ENCODE assay signal across 16 mouse cellular contexts in genomic region chr3:87946541-87946860, GRCm38 (mm10). TPM values are rescaled to one million over a fixed set of nuclear protein-coding genes. Genes with fewer than 3 reads are reported as not detected.
A peak's percentile ranks its signal among the peaks of the same experiment; 100 is the strongest.
DNase-seq lines count a peak whose midpoint lies in the region; ATAC-seq and TF ChIP-seq lines count a peak whose summit lies in the region.
"Had no signal": no experiment of that assay in that cellular context is flagged by ENCODE, and none has a peak within 500 bp of the region (broad histone marks: within the 10 kb centered on the region; RNA-seq: fewer than 3 reads in every experiment).

No protein-coding gene starts in this region.

- TF ChIP-seq POLR2A in heart, adult 2 months (IDR thresholded peaks at IDR 0.05; ENCODE audit: insufficient read depth, low read depth, low read length): no peak

- WGBS in heart, embryonic 12.5 days: 54% methylated on average over 1 of the region's 1 CpGs
- WGBS in heart, adult 2 months: 40% methylated on average over 1 of the region's 1 CpGs
- WGBS in neural tube, embryonic 12.5 days: 7% methylated on average over 1 of the region's 1 CpGs
- WGBS in hindbrain, embryonic 12.5 days: 10% methylated on average over 1 of the region's 1 CpGs
- WGBS in midbrain, embryonic 15.5 days: 19% methylated on average over 1 of the region's 1 CpGs

- no peak for ATAC-seq in heart, embryonic 12.5 days (ENCODE audit: insufficient number of reproducible peaks, low FRiP score)
- no peak for ATAC-seq in neural tube, embryonic 12.5 days (ENCODE audit: low FRiP score, low read depth)
- ATAC-seq in hindbrain, embryonic 12.5 days (ENCODE audit: low FRiP score): no peak
- ATAC-seq in midbrain, embryonic 15.5 days (replicated peaks): no peak

- intact Hi-C loops in heart, adult 2 months (cut with DNase I): no loop called here

- peaks cover 14% of the 10 kb centered on the region for H3K36me3 ChIP-seq in heart, embryonic 12.5 days
- H3K36me3 ChIP-seq in heart, adult 2 months (ENCODE audit: control insufficient read depth, insufficient read depth, low read length): no peaks in the 10 kb centered on the region
- peaks cover 13% of the 10 kb centered on the region for H3K36me3 ChIP-seq in neural tube, embryonic 12.5 days
- H3K36me3 ChIP-seq in hindbrain, embryonic 12.5 days: peaks cover 15% of the 10 kb centered on the region
- peaks cover 4% of the 10 kb centered on the region; the same call in 1 of the 2 replicates for H3K36me3 ChIP-seq in midbrain, embryonic 15.5 days (replicated peaks)

- H3K79me2 ChIP-seq in heart, adult 2 months (replicated peaks; ENCODE audit: control insufficient read depth, insufficient read depth, low read length): no peaks in the 10 kb centered on the region

- no peak overlapping the region for H3K9ac ChIP-seq in heart, embryonic 12.5 days
- no peak overlapping the region for H3K9ac ChIP-seq in heart, adult 2 months (ENCODE audit: low read depth, low read length)
- H3K9ac ChIP-seq in neural tube, embryonic 12.5 days: no peak overlapping the region
- H3K9ac ChIP-seq in hindbrain, embryonic 12.5 days: peak overlapping the region; percentile 10; the same call in 1 of the 2 replicates
- no peak overlapping the region for H3K9ac ChIP-seq in midbrain, embryonic 15.5 days
- H3K9ac ChIP-seq: liver, embryonic 14.5 days had no signal

- H3K27ac ChIP-seq in heart, embryonic 12.5 days (ENCODE audit: poor library complexity, severe bottlenecking): no peak overlapping the region
- no peak overlapping the region for H3K27ac ChIP-seq in heart, adult 2 months
- peak overlapping the region; percentile 9; the same call in 1 of the 2 replicates for H3K27ac ChIP-seq in neural tube, embryonic 12.5 days
- H3K27ac ChIP-seq in hindbrain, embryonic 12.5 days: peak overlapping the region; percentile 82
- peak overlapping the region; percentile 5; the same call in 1 of the 2 replicates for H3K27ac ChIP-seq in midbrain, embryonic 15.5 days
- H3K27ac ChIP-seq: liver, embryonic 14.5 days had no signal

- H3K4me1 ChIP-seq in heart, embryonic 12.5 days (replicated peaks): peaks cover 60% of the 10 kb centered on the region
- H3K4me1 ChIP-seq in heart, adult 2 months (ENCODE audit: control insufficient read depth, insufficient read depth, low read length): peaks cover 5% of the 10 kb centered on the region
- H3K4me1 ChIP-seq in neural tube, embryonic 12.5 days: peaks cover 65% of the 10 kb centered on the region
- H3K4me1 ChIP-seq in hindbrain, embryonic 12.5 days: peaks cover 70% of the 10 kb centered on the region
- peaks cover 41% of the 10 kb centered on the region for H3K4me1 ChIP-seq in midbrain, embryonic 15.5 days

- no peak overlapping the region for H3K4me3 ChIP-seq in heart, embryonic 12.5 days
- H3K4me3 ChIP-seq in heart, adult 2 months: no peak overlapping the region
- no peak overlapping the region for H3K4me3 ChIP-seq in neural tube, embryonic 12.5 days
- H3K4me3 ChIP-seq in hindbrain, embryonic 12.5 days: no peak overlapping the region
- H3K4me3 ChIP-seq in midbrain, embryonic 15.5 days: no peak overlapping the region

- TF ChIP-seq CTCF in heart, adult 2 months (IDR thresholded peaks at IDR 0.05): no peak

- peaks cover 66% of the 10 kb centered on the region for H3K27me3 ChIP-seq in heart, embryonic 12.5 days (replicated peaks)
- H3K27me3 ChIP-seq in heart, adult 2 months (ENCODE audit: control insufficient read depth, insufficient read depth, low read length): peaks cover 9% of the 10 kb centered on the region
- no peaks in the 10 kb centered on the region for H3K27me3 ChIP-seq in neural tube, embryonic 12.5 days (replicated peaks)
- 0 out of 2 replicates have a peak, but pooled peaks cover 2% of the 10 kb centered on the region for H3K27me3 ChIP-seq in hindbrain, embryonic 12.5 days
- no peaks in the 10 kb centered on the region for H3K27me3 ChIP-seq in midbrain, embryonic 15.5 days (replicated peaks)

- no peak for DNase-seq in heart, adult 2 months
- DNase-seq in neural tube, embryonic 10.5 days (ENCODE audit: extremely low spot score, low spot score): no peak
- no peak for DNase-seq in cerebellum, postnatal 10 days
- no peak for DNase-seq in adrenal gland, postnatal 4 days (ENCODE audit: low spot score in 2 of 2)
- DNase-seq: adrenal gland, adult 2 months; cerebellum, postnatal 25 days; heart, postnatal 36 days; kidney, adult 8-10 months; layer of hippocampus, postnatal 36 days; right cerebral cortex, postnatal 4 days had no signal

- H3K4me2 ChIP-seq in heart, embryonic 12.5 days: peak overlapping the region; percentile 79; the same call in 1 of the 2 replicates
- peak overlapping the region; percentile 71 for H3K4me2 ChIP-seq in neural tube, embryonic 12.5 days (replicated peaks)
- peak overlapping the region; percentile 62; the same call in 1 of the 2 replicates for H3K4me2 ChIP-seq in hindbrain, embryonic 12.5 days (replicated peaks)
- H3K4me2 ChIP-seq in midbrain, embryonic 15.5 days: no peak overlapping the region

- H3K9me3 ChIP-seq in heart, embryonic 12.5 days (replicated peaks): no peaks in the 10 kb centered on the region
- H3K9me3 ChIP-seq in neural tube, embryonic 12.5 days: no peaks in the 10 kb centered on the region
- no peaks in the 10 kb centered on the region for H3K9me3 ChIP-seq in hindbrain, embryonic 12.5 days (replicated peaks)
- no peaks in the 10 kb centered on the region for H3K9me3 ChIP-seq in midbrain, embryonic 15.5 days

- TF ChIP-seq EP300 in heart, adult 2 months (IDR thresholded peaks at IDR 0.05; ENCODE audit: insufficient read depth, low read depth, low read length): no peak

RNA-seq across cellular contexts. Expression of gene Crabp2, which starts 2.0 kb away (rescaled TPM):
- 7.3 and 8.0 TPM in 2 replicates for polyA plus RNA-seq in heart, embryonic 12.5 days (2016; fragmentation: Nextera tagmentation; extraction: Ambion mirVana)
- total RNA-seq in heart, adult 2 months (2021): under 1 TPM in 1 of 2 experiments, not detected in 1; 0.25 TPM
- polyA plus RNA-seq in heart, adult 2 months (2012; rRNA removed): not detected in 2 replicates
- polyA plus RNA-seq in neural tube, embryonic 12.5 days (2016; fragmentation: Nextera tagmentation; extraction: Ambion mirVana): 372 and 405 TPM in 2 replicates
- polyA plus RNA-seq in hindbrain, embryonic 12.5 days (2016; fragmentation: Nextera tagmentation; extraction: Ambion mirVana): 384 and 396 TPM in 2 replicates
- 44.8 and 52.1 TPM in 2 replicates for polyA plus RNA-seq in midbrain, embryonic 15.5 days (2015; fragmentation: Nextera tagmentation; extraction: Ambion mirVana)
- 1 to 10 TPM; 1.7 to 2.0 TPM for total RNA-seq in adrenal gland, postnatal 4 days (2021)
- total RNA-seq: granulocyte monocyte progenitor cell, adult 5-6 weeks; heart, postnatal 36 days had no signal
- polyA plus RNA-seq: adrenal gland, adult 2 months had no signal

RNA-seq across cellular contexts. Expression of gene Rrnad1, which starts 16.0 kb away (rescaled TPM):
- polyA plus RNA-seq in heart, embryonic 12.5 days (2016; fragmentation: Nextera tagmentation; extraction: Ambion mirVana): 13.6 and 14.1 TPM in 2 replicates
- total RNA-seq in heart, adult 2 months (2021): 1 to 10 TPM; 4.7 to 5.5 TPM
- polyA plus RNA-seq in heart, adult 2 months (2012; rRNA removed): 17.2 and 18.7 TPM in 2 replicates
- polyA plus RNA-seq in neural tube, embryonic 12.5 days (2016; fragmentation: Nextera tagmentation; extraction: Ambion mirVana): 22.2 TPM in 2 replicates
- polyA plus RNA-seq in hindbrain, embryonic 12.5 days (2016; fragmentation: Nextera tagmentation; extraction: Ambion mirVana): 22.1 and 22.5 TPM in 2 replicates
- 23.0 and 23.2 TPM in 2 replicates for polyA plus RNA-seq in midbrain, embryonic 15.5 days (2015; fragmentation: Nextera tagmentation; extraction: Ambion mirVana)
- total RNA-seq in adrenal gland, postnatal 4 days (2021): 10 to 100 TPM; 21.9 to 24.9 TPM

RNA-seq across cellular contexts. Expression of gene Isg20l2, which starts 16.4 kb away (rescaled TPM):
- polyA plus RNA-seq in heart, embryonic 12.5 days (2016; fragmentation: Nextera tagmentation; extraction: Ambion mirVana): 36.4 and 38.3 TPM in 2 replicates
- total RNA-seq in heart, adult 2 months (2021): 10 to 100 TPM; 10.6 to 10.9 TPM
- 6.2 and 10.8 TPM in 2 replicates for polyA plus RNA-seq in heart, adult 2 months (2012; rRNA removed)
- 60.7 and 64.1 TPM in 2 replicates for polyA plus RNA-seq in neural tube, embryonic 12.5 days (2016; fragmentation: Nextera tagmentation; extraction: Ambion mirVana)
- 67.7 and 68.7 TPM in 2 replicates for polyA plus RNA-seq in hindbrain, embryonic 12.5 days (2016; fragmentation: Nextera tagmentation; extraction: Ambion mirVana)
- polyA plus RNA-seq in midbrain, embryonic 15.5 days (2015; fragmentation: Nextera tagmentation; extraction: Ambion mirVana): 30.5 and 34.9 TPM in 2 replicates
- total RNA-seq in adrenal gland, postnatal 4 days (2021): 10 to 100 TPM; 31.0 to 33.5 TPM

RNA-seq across cellular contexts. Expression of gene Nes, which starts 24.4 kb away (rescaled TPM):
- polyA plus RNA-seq in heart, embryonic 12.5 days (2016; fragmentation: Nextera tagmentation; extraction: Ambion mirVana): 33.0 and 34.6 TPM in 2 replicates
- 10 to 100 TPM; 14.7 to 22.8 TPM for total RNA-seq in heart, adult 2 months (2021)
- polyA plus RNA-seq in heart, adult 2 months (2012; rRNA removed): 6.2 and 10.0 TPM in 2 replicates
- 140 and 169 TPM in 2 replicates for polyA plus RNA-seq in neural tube, embryonic 12.5 days (2016; fragmentation: Nextera tagmentation; extraction: Ambion mirVana)
- polyA plus RNA-seq in hindbrain, embryonic 12.5 days (2016; fragmentation: Nextera tagmentation; extraction: Ambion mirVana): 136 and 153 TPM in 2 replicates
- 33.0 and 40.7 TPM in 2 replicates for polyA plus RNA-seq in midbrain, embryonic 15.5 days (2015; fragmentation: Nextera tagmentation; extraction: Ambion mirVana)
- total RNA-seq in adrenal gland, postnatal 4 days (2021): 10 to 100 TPM; 16.2 to 24.3 TPM

RNA-seq across cellular contexts. Expression of gene Mrpl24, which starts 27.2 kb away (rescaled TPM):
- 62.9 and 65.2 TPM in 2 replicates for polyA plus RNA-seq in heart, embryonic 12.5 days (2016; fragmentation: Nextera tagmentation; extraction: Ambion mirVana)
- 10 to 100 TPM; 70.4 to 71.9 TPM for total RNA-seq in heart, adult 2 months (2021)
- polyA plus RNA-seq in heart, adult 2 months (2012; rRNA removed): 53.3 and 88.7 TPM in 2 replicates
- 78.4 and 81.7 TPM in 2 replicates for polyA plus RNA-seq in neural tube, embryonic 12.5 days (2016; fragmentation: Nextera tagmentation; extraction: Ambion mirVana)
- 72.9 and 79.0 TPM in 2 replicates for polyA plus RNA-seq in hindbrain, embryonic 12.5 days (2016; fragmentation: Nextera tagmentation; extraction: Ambion mirVana)
- polyA plus RNA-seq in midbrain, embryonic 15.5 days (2015; fragmentation: Nextera tagmentation; extraction: Ambion mirVana): 51.5 and 55.4 TPM in 2 replicates
- total RNA-seq in adrenal gland, postnatal 4 days (2021): 100 to 1,000 TPM; 135 to 138 TPM

Comparison
In these comparisons a context has a peak if more than half of its experiments do, and no peak if none do; other contexts are left out.
1. H3K27ac ChIP-seq: peak in neural tube, embryonic 12.5 days (single experiment), hindbrain, embryonic 12.5 days (single experiment) and midbrain, embryonic 15.5 days (single experiment); none in heart, embryonic 12.5 days (single experiment) and heart, adult 2 months (single experiment).